In the genomic region with DNA sequence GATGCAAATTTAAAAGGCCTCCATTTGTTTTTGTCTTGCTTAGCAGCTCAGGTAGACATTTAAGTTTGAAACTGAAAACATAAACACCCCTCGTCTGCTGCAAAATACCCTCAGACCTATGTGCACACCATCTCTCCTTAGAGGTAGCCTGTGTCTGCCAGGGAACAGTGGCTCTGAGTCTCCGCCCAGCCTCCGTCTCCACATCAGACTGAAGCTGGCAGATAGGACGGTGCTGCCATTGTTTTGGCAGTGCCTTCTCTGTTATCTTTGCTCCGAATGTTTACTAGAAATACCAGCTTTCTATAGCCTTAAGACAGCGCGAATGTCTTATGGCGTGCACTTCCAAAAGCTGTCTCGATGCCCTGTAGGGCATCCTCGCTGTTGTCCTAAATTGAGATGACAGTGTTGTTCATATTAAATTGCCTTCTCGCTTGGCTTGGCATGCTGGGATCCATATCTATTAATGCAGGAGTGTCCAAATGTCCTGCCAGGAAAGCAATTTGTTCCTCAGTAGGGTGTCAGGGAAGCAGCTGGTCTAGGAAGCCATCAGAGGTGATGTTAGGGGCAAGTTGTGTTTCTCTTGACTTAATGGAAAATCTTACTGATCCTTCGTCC, we compare ENCODE assay signal across 16 mouse cellular contexts.
DNase-seq lines count a peak whose midpoint lies in the region; ATAC-seq and TF ChIP-seq lines count a peak whose summit lies in the region.
"Had no signal": no experiment of that assay in that cellular context is flagged by ENCODE, and none has a peak within 500 bp of the region (broad histone marks: within the 10 kb centered on the region; RNA-seq: fewer than 3 reads in every experiment).

No protein-coding gene starts in this region.

- 61% methylated on average over 12 of the region's 12 CpGs for WGBS in heart, embryonic 10.5 days
- whole genome bisulfite sequencing in heart, embryonic 12.5 days, result 63% methylated on average over 12 of the region's 12 CpGs
- 67% methylated on average over 12 of the region's 12 CpGs for WGBS in neural tube, embryonic 15.5 days

- no peak overlapping the region for H3K27ac ChIP-seq in heart, embryonic 10.5 days
- H3K27ac ChIP-seq in heart, embryonic 12.5 days (ENCODE audit: poor library complexity, severe bottlenecking), result no peak overlapping the region
- 0 out of 2 replicates have a peak overlapping the region, but pooled peaks have one; percentile 20 for H3K27ac ChIP-seq in neural tube, embryonic 15.5 days (replicated peaks)
- H3K27ac ChIP-seq: forebrain, embryonic 13.5 days had no signal

- no peak for TF ChIP-seq POLR2A in brain, embryonic 14.5 days (IDR thresholded peaks at IDR 0.05; ENCODE audit: borderline replicate concordance, extremely low read depth, insufficient read depth, insufficient read length, poor library complexity, severe bottlenecking)

- no peaks in the 10 kb centered on the region for H3K9me3 ChIP-seq in heart, embryonic 10.5 days
- no peaks in the 10 kb centered on the region for H3K9me3 ChIP-seq in heart, embryonic 12.5 days (replicated peaks)
- H3K9me3 ChIP-seq in neural tube, embryonic 15.5 days (replicated peaks), result no peaks in the 10 kb centered on the region
- H3K9me3 ChIP-seq: forebrain, embryonic 13.5 days had no signal

- H3K4me1 ChIP-seq in heart, embryonic 10.5 days, result no peaks in the 10 kb centered on the region
- H3K4me1 ChIP-seq in heart, embryonic 12.5 days (replicated peaks), result no peaks in the 10 kb centered on the region
- no peaks in the 10 kb centered on the region for H3K4me1 ChIP-seq in neural tube, embryonic 15.5 days
- H3K4me1 ChIP-seq: forebrain, embryonic 13.5 days had no signal

- H3K9ac ChIP-seq in heart, embryonic 12.5 days, result no peak overlapping the region
- no peak overlapping the region for H3K9ac ChIP-seq in neural tube, embryonic 15.5 days (replicated peaks)
- H3K9ac ChIP-seq: forebrain, embryonic 13.5 days had no signal

- DNase-seq in heart, embryonic 10.5 days (ENCODE audit: low spot score), result peak; percentile 62
- DNase-seq in brain, embryonic 14.5 days (ENCODE audit: low read depth), result peak; percentile 60
- peak; percentile 88 to 92 for DNase-seq in cerebellum, postnatal 10 days
- no peak for DNase-seq in adrenal gland, postnatal 10 days
- no peak for DNase-seq in kidney, postnatal 10 days
- DNase-seq in spleen, adult 12 weeks (ENCODE audit: low spot score), result no peak
- DNase-seq: heart, adult 18-20 months; heart, postnatal 10 days; kidney, postnatal 25 days; layer of hippocampus, adult 9-11 months; lung, adult 2 months; right cerebral cortex, adult 18-20 months had no signal

- no peak for ATAC-seq in heart, embryonic 12.5 days (ENCODE audit: insufficient number of reproducible peaks, low FRiP score)
- ATAC-seq in neural tube, embryonic 15.5 days (ENCODE audit: low FRiP score), result no peak
- ATAC-seq: activated CD4-positive, CD25-positive, alpha-beta regulatory T cell, adult 4 months; forebrain, embryonic 13.5 days had no signal

- H3K27me3 ChIP-seq in heart, embryonic 10.5 days (ENCODE audit: insufficient read depth, poor library complexity, severe bottlenecking), result no peaks in the 10 kb centered on the region
- no peaks in the 10 kb centered on the region for H3K27me3 ChIP-seq in heart, embryonic 12.5 days (replicated peaks)
- H3K27me3 ChIP-seq in neural tube, embryonic 15.5 days (replicated peaks), result no peaks in the 10 kb centered on the region
- H3K27me3 ChIP-seq: forebrain, embryonic 13.5 days had no signal

- no peaks in the 10 kb centered on the region for H3K36me3 ChIP-seq in heart, embryonic 10.5 days
- no peaks in the 10 kb centered on the region for H3K36me3 ChIP-seq in heart, embryonic 12.5 days
- H3K36me3 ChIP-seq in neural tube, embryonic 15.5 days, result no peaks in the 10 kb centered on the region

- TF ChIP-seq CTCF in brain, embryonic 14.5 days (IDR thresholded peaks at IDR 0.05; ENCODE audit: borderline replicate concordance, extremely low read depth, insufficient read depth, insufficient read length), result no peak

- H3K4me2 ChIP-seq in heart, embryonic 12.5 days, result no peak overlapping the region
- no peak overlapping the region for H3K4me2 ChIP-seq in neural tube, embryonic 15.5 days
- H3K4me2 ChIP-seq: forebrain, embryonic 13.5 days had no signal

- H3K4me3 ChIP-seq in heart, embryonic 10.5 days, result no peak overlapping the region
- no peak overlapping the region for H3K4me3 ChIP-seq in heart, embryonic 12.5 days
- H3K4me3 ChIP-seq in neural tube, embryonic 15.5 days (replicated peaks), result no peak overlapping the region
- H3K4me3 ChIP-seq: forebrain, embryonic 13.5 days had no signal

Comparison
In these comparisons a context has a peak if more than half of its experiments do, and no peak if none do; other contexts are left out.
1. DNase-seq: peak in heart, embryonic 10.5 days (single experiment), brain, embryonic 14.5 days (single experiment) and cerebellum, postnatal 10 days (2 of 2); none in adrenal gland, postnatal 10 days (single experiment), kidney, postnatal 10 days (single experiment) and spleen, adult 12 weeks (single experiment).